Mouse (Mus musculus): ENCODE data around the gene Hsp90aa1.
"Not testable (repeated sequence)": the region's sequence is repeated elsewhere in the genome, so short reads cannot be mapped to it uniquely, and the experiment has no call there.

The Hsp90aa1 gene

DNA sequence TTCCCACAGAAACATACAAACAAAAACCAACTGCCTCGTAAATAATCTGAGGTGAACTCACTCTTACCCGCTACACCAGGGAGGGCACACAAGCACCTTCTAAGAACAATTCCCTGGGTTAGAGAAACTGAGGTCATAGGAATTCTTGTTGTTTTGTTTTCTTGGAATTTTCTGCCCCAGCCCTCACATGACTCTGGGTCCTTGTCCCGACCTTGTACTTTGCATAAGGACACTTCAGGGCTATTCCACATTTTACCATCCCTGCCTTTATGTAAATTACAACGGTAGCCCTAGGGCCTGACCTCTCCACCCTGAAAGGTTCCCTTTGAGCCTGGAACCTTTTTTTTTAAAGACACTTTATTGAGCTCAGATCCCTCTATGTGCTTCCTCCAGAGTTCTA is at the start of gene Hsp90aa1:
Hsp90aa1 (minus strand) TSS at position 173 of the 400 bp plus-strand sequence.
- DNase-seq (ENCODE audit: low spot score): no peak

DNA sequence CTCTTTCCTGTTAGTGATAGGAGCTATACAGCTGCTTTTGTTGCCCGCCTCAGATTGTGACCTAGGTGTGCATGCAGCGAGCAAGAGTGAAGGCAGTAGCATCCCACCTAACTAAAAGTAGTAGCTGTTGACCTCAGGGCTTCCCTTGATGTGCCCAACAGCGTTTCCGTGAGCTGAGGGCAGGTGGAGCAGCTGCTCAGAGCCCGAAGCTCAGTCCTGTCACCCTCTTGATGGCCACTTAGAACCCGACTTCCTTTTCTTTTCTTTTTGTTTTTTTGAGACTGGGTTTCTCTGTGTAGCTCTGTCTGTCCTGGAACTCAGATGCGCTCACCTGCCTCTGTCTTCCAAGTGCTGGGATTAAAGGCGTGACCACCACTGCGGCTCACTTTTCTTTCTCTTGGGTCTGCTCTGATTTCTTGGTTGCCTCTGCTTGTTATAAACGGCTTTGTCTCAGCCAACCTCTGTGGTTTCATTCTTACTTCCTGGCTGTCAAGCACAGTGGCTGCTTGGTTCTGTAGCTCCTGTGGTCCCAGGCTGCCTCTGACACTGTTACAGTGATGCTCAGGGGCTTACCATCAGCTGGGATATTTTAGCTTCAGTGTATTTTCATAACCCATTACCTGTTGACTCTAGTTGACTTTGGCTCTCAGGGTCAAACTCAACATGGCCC is 48.4 kb upstream of the Hsp90aa1 start:
- no peak for DNase-seq (ENCODE audit: low spot score)

DNA sequence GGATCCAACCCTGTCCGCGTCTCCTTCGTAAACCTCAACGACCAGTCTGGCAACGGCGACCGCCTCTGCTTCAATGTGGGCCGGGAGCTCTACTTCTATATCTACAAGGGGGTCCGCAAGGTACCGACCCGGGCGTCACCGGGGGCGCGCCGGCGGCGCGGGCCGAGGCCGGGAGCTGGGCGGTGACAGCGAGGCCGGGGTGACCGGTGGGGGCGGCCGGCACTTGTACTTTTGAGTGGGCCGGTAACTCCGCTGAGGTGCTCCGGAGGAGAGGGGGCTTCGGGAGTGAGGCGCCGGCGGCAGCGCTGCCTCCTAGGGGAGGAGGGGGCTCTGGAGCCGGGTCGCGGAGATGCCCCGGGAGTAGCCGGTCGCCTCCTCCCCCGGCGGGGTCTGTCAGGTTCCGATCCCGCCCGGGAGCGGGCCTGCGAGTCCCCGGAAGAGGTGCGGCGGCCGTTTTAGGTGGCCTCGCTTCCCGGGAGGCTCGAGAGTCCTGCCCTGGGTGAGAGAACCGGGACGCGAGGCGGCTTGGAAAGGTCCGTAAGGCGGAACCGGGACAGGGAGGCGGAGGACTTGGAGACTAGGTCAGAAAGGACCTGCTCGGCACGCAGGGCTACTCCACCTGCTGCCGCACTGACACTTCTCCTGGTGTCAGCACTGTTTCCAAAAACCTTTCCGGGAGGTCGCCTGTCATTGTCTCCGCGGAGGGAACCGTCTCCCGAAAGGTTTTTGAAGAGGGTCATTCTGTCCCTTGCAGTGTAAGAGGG is 35.8 kb upstream of the Hsp90aa1 start:
- DNase-seq (ENCODE audit: low spot score): peak; percentile 17

DNA sequence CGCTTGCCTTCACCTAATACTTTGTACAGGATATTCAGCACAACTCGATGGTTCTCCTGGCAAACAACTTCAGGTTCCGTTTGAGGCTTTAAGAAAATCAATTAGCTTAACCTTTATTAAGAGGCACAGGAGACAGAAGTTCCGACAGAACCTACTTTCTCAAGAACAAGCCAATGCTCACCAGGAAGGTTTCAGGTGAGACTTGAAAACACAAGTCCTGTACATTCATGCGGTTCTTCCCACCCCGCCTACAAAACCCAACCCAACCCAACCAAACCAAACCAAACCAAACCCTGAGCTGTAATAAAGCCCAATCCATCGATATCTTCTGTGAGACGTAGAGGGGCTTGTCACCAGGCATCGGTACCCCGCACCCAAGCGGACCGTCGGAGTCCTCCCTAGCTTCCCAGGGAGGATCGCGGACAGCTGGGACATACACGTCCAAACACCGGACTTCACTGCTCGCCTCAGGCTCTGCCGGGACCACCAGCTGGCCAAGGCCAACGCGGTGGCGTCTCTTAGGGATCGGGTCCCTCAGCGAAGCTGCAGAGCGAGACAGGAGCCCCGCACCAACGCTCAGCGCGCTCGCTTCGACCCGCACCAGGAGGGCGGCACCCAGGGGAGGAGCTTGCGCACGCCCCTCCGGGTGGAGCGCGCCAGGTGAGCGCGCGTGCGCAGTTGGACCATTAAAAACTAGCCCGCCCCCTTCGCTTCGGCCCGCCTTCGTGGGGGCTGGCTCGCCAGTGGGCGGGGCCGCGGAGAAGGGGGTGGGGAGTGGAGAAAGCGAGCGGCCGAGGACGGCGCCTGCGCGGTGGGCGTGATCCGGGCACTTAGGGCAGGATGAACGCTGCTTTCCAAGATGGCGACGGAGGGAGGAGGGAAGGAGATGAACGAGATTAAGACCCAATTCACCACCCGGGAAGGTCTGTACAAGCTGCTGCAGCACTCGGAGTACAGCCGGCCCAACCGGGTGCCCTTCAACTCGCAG is 34.9 kb upstream of the Hsp90aa1 start, which contains the start of gene Wdr20:
Wdr20 (plus strand) TSS at position 775 of the 988 bp plus-strand sequence.
- peak; percentile 96 for DNase-seq (ENCODE audit: low spot score)

- no peak for DNase-seq (ENCODE audit: low spot score)
Measured at GRCm38 (mm10) chr12:110736641-110737040, 34.1 kb upstream of the Hsp90aa1 start.

- DNase-seq (ENCODE audit: low spot score): not testable (repeated sequence)
Measured at GRCm38 (mm10) chr12:110733254-110733653, 30.7 kb upstream of the Hsp90aa1 start.

DNA sequence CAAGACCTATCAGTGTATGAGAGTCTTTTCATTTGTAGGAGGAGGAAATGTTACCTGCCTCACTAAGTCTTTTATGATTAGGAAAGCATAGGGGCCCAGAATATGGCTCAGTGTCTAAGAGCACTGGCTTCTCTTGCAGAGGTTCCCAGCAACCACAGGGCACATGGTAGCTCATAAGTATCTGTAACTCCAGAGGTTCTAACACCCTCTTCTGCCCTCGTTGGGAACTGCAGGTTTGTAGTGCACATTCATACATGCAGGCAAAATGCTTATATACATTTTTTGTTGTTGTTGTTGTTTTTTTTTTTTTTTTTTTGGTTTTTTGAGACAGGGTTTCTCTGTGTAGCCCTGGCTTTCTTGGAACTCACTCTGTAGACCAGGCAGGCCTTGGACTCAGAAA is 23.9 kb upstream of the Hsp90aa1 start:
- no peak for DNase-seq (ENCODE audit: low spot score)

- no peak for DNase-seq (ENCODE audit: low spot score)
Measured at GRCm38 (mm10) chr12:110725489-110725888, 23.0 kb upstream of the Hsp90aa1 start.

- DNase-seq (ENCODE audit: low spot score): no peak
Measured at GRCm38 (mm10) chr12:110725051-110725450, 22.5 kb upstream of the Hsp90aa1 start.

- DNase-seq (ENCODE audit: low spot score): no peak
Measured at GRCm38 (mm10) chr12:110716004-110716403, 13.5 kb upstream of the Hsp90aa1 start.

- DNase-seq (ENCODE audit: low spot score): no peak
Measured at GRCm38 (mm10) chr12:110714215-110714614, 11.7 kb upstream of the Hsp90aa1 start.

DNA sequence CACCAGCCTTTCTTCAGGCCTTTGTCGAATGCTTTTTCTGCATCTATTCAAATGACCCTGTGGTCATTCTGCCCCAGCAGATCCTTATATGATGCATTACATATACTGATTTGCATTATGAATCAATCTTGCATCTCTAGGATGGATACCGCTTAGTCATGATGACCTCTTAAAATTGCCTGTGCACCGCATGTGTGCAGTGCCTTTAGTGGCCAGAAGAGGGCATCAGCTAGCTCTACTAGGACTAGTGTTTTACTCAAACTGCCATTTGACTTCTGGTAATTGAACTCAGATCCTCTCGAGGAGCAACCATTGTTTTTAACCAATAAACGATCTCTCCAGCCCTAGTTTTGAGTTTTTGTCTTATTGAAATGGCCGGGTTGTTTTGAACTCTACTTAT is 11.3 kb upstream of the Hsp90aa1 start:
- DNase-seq (ENCODE audit: low spot score): no peak

GRCm38 (mm10) chr12:110711270-110711669 is 8.7 kb upstream of the Hsp90aa1 start:
- DNase-seq (ENCODE audit: low spot score): no peak

- no peak for DNase-seq (ENCODE audit: low spot score)
Measured at GRCm38 (mm10) chr12:110707451-110707850, 4.9 kb upstream of the Hsp90aa1 start.

GRCm38 (mm10) chr12:110706337-110707231 is 4.1 kb upstream of the Hsp90aa1 start:
- peak; percentile 82 for DNase-seq (ENCODE audit: low spot score)

DNA sequence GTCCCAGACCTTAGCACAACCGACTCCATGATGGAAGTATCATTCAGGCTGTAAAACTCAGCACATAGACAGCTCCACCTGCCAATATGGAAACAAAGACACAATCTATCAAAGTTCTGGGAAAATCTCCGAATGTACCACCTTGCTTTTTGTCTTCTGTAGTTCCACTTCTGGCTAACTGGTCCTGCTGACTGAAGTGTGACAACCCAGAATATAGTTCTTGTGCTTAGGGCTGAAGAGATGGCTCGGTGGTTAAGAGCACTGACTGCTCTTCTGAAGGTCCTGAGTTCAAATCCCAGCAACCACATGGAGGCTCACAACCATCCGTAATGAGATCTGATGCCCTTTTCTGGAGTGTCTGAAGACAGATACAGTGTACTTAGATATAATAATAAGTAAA is 2.9 kb upstream of the Hsp90aa1 start:
- DNase-seq (ENCODE audit: low spot score): not testable (repeated sequence)

DNA sequence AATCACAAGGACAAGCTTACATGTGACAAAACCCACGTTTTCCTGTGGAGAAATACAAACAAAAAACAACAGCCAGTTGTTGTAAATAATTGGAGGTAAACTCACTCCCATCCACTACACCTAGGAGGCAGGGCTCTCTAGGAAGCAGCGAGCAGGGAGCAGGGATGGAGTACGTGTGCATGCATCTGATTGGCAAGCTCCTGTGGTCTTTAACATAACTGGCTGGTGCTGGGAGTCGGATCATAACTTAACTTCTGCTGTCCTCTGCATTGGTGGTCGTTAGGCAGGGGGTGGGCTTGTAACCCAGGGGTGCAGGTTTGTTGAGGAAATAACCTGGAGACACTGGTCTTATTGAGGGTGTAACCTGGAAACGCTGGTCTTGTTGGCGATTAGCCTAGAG is 1.2 kb upstream of the Hsp90aa1 start:
- DNase-seq (ENCODE audit: low spot score): no peak

DNA sequence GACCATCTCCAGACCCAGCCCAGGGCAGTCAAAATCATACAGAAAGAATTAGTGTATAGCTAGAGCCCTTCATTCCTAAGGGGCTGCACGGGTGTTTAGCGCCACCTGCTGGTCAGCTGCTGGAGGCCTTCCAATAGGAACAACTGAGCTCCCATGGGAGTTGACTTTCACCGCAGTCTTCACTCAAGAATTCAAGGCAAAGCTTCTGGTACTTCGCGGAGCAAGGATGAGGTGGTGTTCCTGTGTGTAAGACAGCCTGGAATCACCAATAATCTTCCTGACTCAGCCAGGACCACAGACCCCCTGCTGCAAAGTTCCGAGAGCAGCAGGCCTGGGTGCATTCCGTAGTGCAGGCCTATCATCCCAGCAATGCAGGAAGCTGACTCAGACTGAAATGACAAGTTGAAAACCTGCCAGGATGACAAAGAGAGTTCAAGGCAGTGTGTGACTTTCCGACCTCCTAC is 512 bp upstream of the Hsp90aa1 start:
- DNase-seq (ENCODE audit: low spot score): peak; percentile 94

- DNase-seq (ENCODE audit: low spot score): not testable (repeated sequence)
Measured at GRCm38 (mm10) chr12:110701363-110701762, 1.2 kb downstream of the Hsp90aa1 start.

DNA sequence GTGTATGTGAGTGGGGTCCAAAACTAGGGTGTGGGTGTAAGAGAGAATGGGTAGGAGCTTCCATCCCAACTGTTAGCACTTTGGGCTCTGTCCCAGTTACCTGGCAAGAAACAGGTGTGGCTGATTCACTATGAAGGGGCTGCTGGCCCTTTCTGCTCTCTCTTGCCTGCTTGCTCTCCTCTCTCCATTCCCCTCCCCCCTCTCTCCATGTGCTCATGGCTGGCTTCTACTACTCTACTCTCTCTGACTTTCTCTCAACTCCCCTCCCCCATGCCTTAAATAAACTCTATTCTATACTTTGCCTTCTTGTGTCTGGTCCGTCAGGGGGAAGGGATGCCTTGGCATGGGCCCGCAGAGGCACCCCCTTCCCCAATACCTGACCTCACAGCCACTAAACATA is 1.8 kb downstream of the Hsp90aa1 start:
- no peak for DNase-seq (ENCODE audit: low spot score)

DNA sequence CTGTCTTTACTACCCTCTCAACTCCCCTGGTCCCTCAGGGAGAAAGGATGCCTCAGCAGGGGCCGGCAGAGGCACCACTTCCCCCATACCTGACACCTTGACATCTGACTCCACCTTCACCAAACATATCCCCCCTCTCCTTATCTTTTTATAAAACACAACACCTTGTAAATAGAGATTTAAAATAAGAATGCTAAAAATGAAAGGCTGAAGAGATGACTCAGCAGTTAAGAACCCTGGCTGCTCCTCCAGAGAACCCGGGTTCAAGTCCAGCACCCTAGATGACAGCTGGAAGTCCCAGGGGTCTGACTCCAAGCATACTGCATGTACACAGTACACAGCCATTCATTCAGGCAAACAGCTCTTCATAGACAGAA is 3.4 kb downstream of the Hsp90aa1 start:
- no peak for DNase-seq (ENCODE audit: low spot score)

All from embryo, embryonic 10.5 days (tissue).